Mouse (Mus musculus) erythroblast, embryonic 14.5 days (primary cell): Measurements from ENCODE around the gene Fam227a.
A peak's percentile ranks its signal among the peaks of the same experiment; 100 is the strongest.

ENCODE experiments used
- GATA1 ChIP-seq: IDR thresholded peaks from 2 replicates; pipeline ENCODE4 v1.6.1; 2012; ENCODE audit warnings: low read length, inconsistent platforms, mixed read lengths
- TAL1 ChIP-seq: IDR thresholded peaks from 3 replicates; pipeline ENCODE4 v1.6.1; 2012; ENCODE audit warnings: low read length, inconsistent platforms, mixed read lengths

GRCm38 (mm10) chr15:79690426-79691022, 31.8 kb upstream of the Fam227a start, which contains the start of gene Gtpbp1:
- TF ChIP-seq GATA1 (0 out of 2 replicates have a peak, but pooled peaks have one; percentile 0), TAL1 (no peak)
